Mouse (Mus musculus) NIH3T3 (cell line): Measurements from ENCODE around the gene Spata4.
A peak's percentile ranks its signal among the peaks of the same experiment; 100 is the strongest.
"Not testable (repeated sequence)": the region's sequence is repeated elsewhere in the genome, so short reads cannot be mapped to it uniquely, and the experiment has no call there.

Experiments used
- DNase-seq: peaks from one replicate; pipeline ENCODE4 v3.0.0-alpha.2; 2012; ENCODE audit warnings: low read depth

The Spata4 gene

DNA sequence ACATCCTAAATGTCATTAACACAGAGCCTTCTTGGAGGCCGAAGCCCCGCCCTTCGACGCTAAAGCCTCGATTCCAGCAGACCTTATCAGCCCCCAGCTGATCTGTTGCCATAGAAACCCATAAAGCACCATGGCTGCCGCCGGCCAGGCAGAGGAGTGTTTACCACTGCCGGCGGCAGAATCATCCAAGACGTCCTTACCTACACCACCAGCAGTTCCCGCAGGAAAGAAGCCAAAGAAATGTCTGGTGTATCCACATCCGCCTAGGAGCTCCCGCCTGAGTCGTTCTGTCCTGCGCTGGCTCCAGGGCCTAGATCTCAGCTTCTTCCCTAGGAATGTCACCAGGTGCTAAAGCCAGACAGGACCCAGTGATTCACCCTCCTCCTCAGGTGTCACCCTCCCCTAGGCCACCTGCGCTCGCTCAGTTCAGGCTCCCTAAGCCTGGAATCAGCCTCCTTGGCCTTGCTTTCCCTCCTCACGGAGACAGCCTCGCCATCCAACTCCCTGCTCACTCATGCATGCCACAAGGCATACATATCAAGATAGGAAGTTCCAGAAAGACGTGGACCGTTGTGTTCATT lies at the start of gene Spata4:
Spata4 (plus strand) TSS at position 111 of the 581 bp plus-strand sequence.
- peak; percentile 69 for DNase-seq

DNA sequence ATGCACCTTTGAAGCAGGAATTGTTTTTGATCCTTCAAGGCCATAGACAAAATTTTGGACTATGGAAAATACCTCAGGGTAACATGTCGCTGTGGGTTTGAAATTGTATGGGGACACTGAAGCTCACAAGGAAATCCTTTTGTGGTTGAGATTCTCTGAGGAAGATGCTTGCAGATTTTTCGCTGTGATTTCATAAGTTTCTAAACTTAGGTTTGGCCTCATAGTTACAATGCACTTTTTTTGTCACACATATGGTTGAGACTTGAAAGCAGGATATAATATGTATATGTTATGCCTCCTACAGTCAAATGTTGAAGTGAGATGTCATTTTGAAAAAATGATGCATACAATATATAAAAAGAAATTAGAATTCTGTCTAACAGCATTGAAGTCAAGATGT lies 45.7 kb upstream of the Spata4 start:
- no peak for DNase-seq

DNA sequence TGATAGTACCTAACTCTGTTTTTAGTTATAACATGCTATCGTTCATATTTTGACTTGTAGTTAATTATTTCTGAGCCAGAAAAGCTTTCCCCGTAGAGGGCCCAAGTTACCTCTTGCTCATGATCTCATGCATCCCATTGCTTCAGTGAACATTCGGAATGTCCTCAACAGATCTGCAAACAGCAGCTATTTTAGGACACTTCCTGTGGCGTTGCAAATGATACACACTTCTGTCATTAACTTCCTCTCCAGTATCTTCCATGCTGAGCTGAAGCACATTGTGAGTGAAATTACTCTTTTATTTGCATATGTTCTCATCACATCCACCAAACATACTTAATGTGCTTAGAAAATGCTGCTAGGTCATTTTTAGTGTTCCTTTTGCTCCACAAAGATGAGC lies 38.4 kb upstream of the Spata4 start:
- DNase-seq = no peak

DNA sequence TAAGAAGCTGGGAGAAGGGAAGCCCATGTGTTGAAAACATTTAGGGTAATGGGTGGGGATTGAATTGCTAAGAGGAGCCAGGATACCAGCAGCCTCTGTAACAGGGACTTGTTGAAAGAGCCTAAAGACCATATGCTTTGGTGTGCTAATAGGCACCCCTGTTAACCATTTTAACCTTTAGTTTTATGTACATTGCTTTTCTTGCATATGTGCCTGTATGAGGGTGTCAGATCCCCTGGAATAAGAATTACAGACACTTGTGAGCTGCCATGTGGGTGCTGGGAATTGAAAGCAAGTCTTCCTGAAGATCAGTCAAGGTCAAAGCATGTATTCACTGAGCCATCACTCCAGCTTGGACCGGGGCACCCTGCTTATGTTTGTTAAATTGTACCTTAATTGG lies 35.4 kb upstream of the Spata4 start:
- DNase-seq = no peak

DNA sequence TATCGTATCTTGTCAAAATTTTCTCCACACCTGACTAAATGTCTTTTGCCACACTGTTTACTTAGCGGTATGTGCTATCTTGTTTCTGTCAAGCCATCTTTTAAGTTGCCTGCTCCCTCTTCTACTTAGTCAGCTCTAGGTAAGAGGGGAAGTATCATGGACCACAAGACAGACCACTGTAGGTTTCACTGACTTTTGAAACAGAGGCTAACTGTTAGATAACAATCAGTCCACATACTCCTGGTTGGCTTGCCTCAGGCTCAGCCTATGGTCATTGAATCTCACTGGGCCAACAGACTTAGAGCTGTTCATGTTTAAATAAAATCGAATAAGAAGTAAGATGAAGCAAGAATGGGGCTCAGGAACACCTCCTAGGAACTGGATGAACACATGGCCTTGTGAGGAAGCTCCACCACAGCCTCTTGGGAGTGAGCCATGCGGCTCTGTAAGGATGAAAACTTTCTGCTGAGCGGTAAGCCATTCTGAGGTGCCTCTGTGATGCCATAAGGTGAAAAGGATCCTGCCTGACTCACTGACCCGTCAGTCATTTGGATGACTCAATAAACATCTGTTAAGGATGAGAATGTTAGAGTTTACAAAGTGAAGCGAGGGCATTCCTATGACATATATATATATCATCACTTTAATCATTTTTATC lies 34.8 kb upstream of the Spata4 start:
- peak; percentile 54 for DNase-seq

DNA sequence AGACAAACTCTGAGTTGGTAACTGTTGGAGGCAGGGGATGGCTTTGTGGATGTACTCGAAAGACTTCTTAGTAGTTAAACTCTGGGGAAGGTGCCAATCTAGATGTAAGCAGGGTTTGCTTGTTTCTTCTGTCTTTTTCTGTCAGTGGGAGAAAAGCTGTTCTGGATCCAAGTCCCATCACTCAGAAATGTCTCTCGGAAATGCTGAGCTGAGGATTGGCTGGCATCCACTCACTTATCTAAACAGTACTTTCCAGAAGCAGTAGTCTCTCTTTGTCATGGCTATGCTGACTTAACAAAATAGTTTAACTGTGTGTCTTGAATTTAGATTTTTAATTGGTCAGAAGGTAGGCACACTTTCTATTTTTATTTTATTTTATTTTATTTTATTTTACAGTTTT lies 33.4 kb upstream of the Spata4 start:
- peak; percentile 41 for DNase-seq

DNA sequence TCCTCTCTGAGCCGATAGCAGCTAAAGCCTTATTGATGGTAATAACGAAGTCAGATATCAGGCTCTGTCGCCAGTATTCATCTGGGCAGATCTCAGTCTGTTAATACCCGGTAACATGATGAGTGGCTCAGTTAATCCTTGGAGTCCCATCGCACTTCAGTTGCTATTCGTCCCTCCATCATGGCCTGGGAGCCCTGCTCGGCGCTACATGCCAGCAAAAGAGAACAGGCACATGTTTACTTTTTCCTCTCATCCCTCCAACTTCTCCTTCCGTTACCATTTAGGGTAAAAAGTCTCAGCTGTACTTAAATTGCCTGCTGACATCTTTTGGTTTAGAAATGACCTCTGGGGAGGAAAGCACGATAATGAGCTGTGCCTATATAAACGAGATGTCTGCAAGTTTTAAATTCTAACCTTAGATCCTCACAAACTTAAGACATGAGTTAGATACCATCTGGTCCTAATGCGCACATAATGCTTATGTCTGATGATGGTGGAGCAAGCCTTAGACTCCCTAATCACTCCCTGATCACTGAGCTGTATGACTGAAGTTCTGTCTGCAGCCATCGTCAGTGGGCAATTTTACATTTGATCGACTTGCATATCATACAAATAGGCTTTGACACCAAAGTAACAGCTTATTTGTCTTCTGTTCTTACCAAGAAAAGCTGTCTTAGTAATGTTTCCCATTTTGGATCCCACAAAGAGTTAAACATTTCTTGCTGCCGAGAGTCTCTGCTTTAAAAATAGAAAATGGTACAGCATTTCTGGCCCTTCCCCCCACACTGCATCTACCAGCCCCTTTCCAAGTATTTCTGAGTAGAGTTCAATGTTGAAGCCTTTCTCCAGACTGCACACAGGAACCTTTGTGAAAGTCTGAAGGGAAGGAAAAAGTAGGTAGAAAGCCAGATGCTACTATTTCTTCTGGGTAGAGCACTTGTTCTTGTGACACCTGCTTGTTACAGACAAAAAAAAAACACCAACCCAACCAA lies 29.7 kb upstream of the Spata4 start:
- DNase-seq = no peak

DNA sequence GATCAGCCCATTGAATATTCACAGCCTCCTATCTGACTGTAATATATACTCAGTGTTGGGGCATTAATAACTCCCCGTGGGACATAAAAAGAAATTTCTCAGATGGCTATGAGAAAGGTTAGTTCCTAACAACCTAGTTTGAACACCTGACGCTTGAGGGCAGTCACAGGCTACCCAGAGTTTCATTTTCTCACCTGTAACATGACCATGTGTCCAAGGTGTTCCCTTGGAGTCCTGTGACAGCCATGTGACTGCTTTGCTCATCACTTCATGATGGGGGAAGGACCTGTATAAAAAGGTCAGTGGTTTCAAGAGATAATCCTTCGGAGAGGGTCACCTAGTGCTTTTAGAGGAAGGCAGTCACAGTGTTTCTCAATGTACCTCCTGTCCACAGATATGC lies 19.1 kb upstream of the Spata4 start:
- DNase-seq = no peak

DNA sequence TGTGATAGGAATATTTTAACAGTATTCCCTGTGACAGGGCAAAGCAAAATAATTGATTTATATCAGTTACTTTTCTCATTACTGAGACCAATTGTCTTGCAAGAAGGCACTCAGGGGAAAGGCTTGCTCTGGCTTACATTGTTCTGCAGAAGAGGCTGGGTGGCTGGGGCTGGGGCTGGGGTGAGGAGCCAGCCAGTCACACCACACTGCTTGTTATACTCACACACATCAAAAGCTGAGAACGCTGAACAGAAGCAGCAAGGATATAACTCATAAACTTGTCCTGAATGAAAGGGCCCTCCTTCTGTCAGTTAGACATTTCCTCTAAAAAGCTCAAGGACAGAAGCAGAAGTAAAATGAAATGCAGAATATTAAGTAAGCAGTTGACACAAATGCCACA lies 17.7 kb upstream of the Spata4 start:
- no peak for DNase-seq

DNA sequence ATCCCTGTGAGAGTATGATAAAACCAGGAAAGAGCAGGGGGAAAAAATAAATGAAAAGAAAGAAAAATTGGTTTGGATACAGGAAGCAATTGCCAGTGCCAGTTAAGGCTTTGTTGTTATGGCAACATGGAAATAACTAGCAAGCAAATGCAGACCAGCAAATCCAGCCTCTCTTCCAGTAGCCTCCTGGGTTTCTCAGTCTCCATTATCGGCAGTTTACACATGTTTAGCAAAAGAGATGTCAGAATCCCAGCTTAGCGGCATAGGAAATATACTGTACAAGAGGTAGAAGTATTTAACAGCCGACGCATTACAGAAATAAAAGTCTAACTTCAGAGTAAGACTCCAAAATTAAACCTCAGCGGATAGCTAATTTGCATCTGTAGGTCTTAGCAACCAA lies 5.9 kb upstream of the Spata4 start:
- no peak for DNase-seq

DNA sequence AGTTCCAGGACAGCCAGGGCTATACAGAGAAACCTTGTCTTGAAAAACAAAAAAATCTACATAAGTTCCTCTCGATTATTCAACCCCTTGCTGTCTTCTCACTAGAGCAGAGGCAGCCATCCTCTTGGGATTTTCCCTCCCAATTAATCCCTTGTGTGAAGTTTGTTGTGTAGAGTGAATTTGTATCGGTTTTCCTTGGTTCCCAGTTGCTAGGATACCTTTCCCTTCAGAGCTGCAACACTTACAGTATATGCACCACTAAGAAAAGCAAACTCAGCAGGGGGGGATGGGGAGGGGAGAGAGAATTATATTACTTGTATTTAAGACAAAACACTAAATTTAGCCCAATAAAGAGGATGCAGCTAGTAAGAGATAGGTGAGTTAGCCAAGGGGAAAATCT lies 4.5 kb upstream of the Spata4 start:
- no peak for DNase-seq

DNA sequence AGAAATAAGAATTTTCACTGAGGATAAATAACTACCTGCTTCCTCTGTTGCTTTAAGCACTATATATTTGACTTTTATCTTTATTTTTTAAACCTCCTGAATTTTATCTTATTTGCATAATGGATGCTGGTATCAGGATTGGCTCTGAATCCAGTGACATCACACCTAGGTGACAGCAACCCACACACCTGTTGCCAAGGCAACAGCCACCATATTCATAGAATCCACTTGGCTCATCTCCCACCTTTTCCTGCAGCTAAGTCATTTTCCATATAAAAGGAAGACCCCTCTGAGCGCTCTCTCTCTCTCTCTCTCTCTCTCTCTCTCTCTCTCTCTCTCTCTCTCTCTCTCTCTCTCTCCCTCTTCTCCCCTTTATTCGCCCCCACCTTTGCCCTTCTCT lies 3.6 kb upstream of the Spata4 start:
- no peak for DNase-seq

DNA sequence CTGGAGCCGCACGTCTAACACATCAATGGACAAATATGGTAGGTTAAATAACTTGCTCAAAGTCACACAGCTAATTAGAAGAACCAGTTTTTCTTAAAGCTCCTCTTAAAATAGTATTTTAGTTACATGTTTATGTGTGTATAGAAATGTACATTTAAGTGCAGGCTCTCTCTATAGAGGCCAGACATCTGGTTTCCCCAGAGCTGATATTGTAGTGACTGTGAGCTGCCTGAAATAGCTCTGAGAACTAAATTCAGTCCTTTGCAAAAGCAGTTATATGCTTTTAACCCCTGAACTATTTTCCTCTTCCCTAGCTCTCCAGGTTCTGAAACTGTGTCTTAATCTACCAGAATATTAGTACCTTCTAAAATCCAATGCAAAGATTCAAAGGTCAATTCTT lies 3.2 kb upstream of the Spata4 start:
- no peak for DNase-seq

DNA sequence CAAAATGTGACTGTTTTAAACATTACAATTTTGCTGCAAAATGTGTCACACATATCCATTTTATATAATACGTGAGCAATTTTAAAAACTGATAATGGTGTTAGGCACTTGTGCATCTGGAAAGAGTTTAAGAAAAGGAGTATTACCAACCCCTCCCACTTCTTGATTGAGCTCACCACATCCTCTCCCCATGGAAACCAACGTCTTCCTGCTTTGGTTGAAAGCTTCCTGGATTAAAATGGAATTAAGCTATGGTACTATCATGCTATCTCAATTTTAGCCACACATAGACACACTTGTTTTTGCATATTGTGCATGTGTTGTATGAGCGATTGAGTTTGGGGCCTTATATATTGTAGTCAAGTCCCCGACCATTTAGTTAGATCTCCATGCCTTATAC lies 2.9 kb downstream of the Spata4 start:
- no peak for DNase-seq

DNA sequence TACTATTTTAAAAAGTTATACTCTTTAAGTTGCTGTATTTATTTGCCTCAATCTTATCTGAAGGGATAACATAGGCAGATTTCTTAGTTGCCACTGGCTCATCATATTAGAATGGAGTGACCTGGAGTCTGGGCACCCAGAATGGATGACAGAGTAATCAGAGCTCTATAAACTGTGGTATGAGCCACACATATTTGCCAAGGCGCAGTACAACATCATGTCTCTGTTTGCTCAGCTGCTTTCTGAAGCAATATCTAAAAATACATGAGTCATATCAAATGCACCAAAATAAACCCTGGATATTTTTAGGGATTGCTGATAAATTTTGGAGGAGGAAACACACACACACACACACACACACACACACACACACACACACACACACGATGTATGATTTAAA lies 8.8 kb downstream of the Spata4 start:
- DNase-seq = peak; percentile 72

DNA sequence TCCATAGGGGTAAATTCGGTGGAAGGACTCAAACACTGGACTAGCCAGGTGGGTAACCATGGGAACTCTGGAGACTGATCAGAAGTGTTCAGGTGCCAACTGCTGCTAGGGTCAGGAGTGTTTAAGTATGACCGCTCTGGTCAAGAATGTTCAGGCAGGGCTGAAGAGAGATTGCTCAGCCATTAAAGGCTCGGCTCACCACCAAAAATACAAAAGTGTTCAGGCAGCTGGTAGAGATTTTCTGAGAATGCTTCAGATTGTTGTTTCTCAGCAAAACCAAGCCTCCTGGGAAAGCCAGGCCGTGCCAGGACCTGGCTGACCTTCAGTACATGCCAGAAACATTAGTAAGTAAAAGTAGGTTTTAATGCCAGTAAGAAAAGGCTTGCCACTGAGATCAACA lies 9.7 kb downstream of the Spata4 start:
- DNase-seq = peak; percentile 95

DNA sequence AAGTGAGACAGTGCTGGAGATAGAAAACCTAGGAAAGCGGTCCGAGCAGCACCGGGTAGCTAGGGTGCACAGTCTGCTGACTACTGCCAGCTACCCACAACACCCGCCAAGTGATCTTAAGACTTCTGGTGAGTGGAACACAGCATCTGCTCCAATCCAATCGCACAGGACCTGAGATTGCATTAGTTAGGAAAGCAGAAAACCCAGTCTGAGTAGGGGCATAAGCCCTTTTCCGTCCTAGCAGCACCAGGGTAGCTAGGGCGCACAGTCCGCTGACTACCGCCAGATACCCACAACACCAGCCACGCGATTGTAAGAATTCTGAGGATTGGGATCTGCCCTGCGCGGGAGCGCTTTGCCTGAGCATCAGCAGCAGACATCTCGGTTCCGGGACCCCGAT lies 16.1 kb downstream of the Spata4 start:
- not testable (repeated sequence) for DNase-seq

DNA sequence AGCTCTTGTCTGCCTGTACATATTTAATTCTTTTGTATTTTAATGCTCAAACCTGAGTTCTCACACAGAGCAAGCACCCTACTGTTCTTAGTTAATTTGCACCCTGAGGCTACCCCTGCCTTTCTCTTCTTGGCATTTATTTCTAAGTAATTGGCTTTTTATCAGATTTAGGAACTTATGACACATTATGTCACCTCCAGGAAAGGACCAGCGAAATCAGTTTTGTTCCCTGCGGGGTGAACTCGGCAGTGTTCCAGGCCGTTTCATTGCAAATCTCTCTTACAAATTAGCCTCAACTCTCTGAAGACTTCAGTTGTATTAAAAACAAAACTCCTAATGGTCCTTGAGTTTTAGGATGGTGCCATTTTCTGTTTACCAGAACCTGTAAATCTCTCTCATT lies 38.1 kb downstream of the Spata4 start:
- DNase-seq = no peak
